Mouse (Mus musculus) cortical plate, adult 2 months (tissue): ENCODE results near the gene Entpd3. TPM values are rescaled to one million over a fixed set of nuclear protein-coding genes. Genes with fewer than 3 reads are reported as not detected.

Experiments
- H3K27ac ChIP-seq: fragments of 200-500 bp; 2 replicates; pipeline ENCODE4 v1.5.1; 2012; ENCODE audit warnings: low read length, control low read depth, inconsistent platforms; ENCODE audit not compliant: insufficient read depth
- H3K4me1 ChIP-seq: fragments of 200-500 bp; 2 replicates; pipeline ENCODE4 v1.6.1; 2011; ENCODE audit warnings: low read length; ENCODE audit not compliant: control insufficient read depth, insufficient read depth
- H3K4me3 ChIP-seq: fragments of 200-500 bp; 2 replicates; pipeline ENCODE4 v1.5.1; 2011; ENCODE audit warnings: mild to moderate bottlenecking, low read length, control low read depth; ENCODE audit not compliant: insufficient read depth
- CTCF ChIP-seq: fragments of 200-500 bp; IDR thresholded peaks from 2 replicates; pipeline ENCODE4 v1.5.1; 2011; ENCODE audit warnings: mild to moderate bottlenecking, control low read depth, low read length; ENCODE audit not compliant: insufficient read depth; ENCODE audit errors: extremely low read depth
- POLR2A ChIP-seq: fragments of 200-500 bp; IDR thresholded peaks from 2 replicates; pipeline ENCODE4 v1.6.1; 2011; ENCODE audit warnings: mild to moderate bottlenecking, low read length, control low read depth; ENCODE audit not compliant: insufficient read depth; ENCODE audit errors: extremely low read depth
- polyA plus RNA-seq: library from polyadenylated mRNA; depleted of rRNA; stranded (reverse); fragments of >200 nt; gene quantifications from 2 replicates; pipeline ENCODE4 v1.2.3, GENCODE M21; 2012

Gene Entpd3
- polyA plus RNA-seq, 1 experiment: 8.0 TPM

GRCm38 (mm10) chr9:120577133-120577651, 37.6 kb downstream of the Entpd3 start:
- H3K27ac ChIP-seq: peak overlapping the region; percentile 32
- peak overlapping the region; percentile 75 for H3K4me3 ChIP-seq
- peaks cover 4% of the 10 kb centered on the region; the same call in 1 of the 2 replicates for H3K4me1 ChIP-seq
- TF ChIP-seq POLR2A: peak; percentile 64
- no peak for TF ChIP-seq CTCF

DNA sequence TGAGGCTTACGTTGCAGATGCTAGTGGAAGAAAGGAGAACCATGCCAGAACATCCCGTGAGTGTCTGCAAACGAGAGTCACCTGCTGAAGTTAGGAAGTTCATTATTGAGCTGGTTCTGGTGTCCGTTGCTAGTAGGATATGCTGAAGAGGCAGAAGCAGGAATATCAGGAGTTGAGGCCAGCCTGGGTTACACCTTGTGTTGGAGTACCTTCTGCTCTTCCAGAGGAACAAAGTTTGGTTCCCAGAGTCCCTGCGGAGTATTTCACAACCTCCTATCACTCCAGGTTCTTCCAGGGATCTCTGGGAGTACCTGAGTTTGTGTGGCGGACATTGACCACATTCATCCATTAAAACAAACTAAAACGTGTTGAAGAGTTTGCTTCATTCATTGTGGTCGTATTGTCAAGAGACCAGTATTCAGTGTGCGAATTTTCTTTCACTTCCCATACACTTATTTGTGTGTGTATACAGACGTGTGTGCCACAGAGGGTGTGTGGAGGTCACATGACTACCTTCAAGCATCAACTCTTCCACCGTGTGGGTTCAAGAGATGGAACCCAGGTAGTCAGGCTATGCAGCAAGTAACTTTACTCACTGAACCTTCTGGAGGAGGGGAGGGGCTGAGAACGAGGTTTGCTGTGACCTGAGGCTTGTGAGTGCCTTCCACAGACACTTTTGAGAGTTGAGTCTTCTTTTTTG, 38.2 kb downstream of the Entpd3 start:
- Histone ChIP-seq H3K27ac (peak overlapping the region; percentile 32), H3K4me1 (peaks cover 3% of the 10 kb centered on the region; the same call in 1 of the 2 replicates), H3K4me3 (peak overlapping the region; percentile 75)
- TF ChIP-seq CTCF: no peak
- TF ChIP-seq POLR2A: no peak

DNA sequence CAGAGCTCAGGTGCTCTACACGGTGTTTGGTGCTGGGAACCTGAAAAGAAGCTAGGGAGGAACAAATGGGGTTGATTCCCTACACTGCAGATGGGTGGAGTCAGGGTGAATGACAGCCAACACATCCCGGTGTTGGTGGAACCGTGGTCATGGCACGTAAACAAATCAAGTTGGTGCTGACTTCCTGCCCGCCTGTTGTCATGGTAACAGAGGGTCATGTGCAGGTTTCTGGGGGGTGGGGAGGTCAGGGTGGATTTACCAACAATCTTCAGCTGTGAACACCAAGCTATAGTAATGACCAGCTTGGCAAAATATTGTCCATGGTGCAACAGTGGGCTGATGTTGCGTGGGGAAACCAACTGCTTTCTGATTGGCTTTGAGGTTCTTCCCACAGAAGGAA, 39.1 kb downstream of the Entpd3 start:
- H3K4me1 ChIP-seq: peaks cover 3% of the 10 kb centered on the region; the same call in 1 of the 2 replicates
- TF ChIP-seq CTCF: no peak
- TF ChIP-seq POLR2A: no peak

DNA sequence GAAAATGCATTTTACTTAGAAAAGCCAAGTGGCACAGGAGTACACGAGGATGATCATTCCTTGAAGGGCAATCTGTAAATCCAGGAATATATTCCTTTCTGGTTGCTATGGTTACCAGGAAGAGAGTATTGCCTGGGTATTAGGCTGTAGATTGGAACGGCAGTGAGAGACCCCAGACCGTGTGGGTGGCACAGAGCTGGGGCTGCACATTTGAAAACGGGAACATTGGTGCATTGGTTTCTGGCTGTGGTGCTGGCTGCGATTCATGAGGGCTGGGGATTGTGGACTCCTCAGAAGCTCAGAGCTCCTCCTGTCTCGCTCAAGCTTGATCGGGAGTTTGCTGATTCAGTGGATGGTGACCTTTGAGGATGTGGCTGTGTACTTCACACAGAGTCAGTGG, 40.2 kb downstream of the Entpd3 start:
- Histone ChIP-seq H3K4me3 (no peak overlapping the region), H3K27ac (no peak overlapping the region), H3K4me1 (peaks cover 3% of the 10 kb centered on the region; the same call in 1 of the 2 replicates)
- TF ChIP-seq POLR2A: no peak
- TF ChIP-seq CTCF: no peak

More for the DNA sequence above, 39.1 kb downstream of the Entpd3 start:
- Histone ChIP-seq H3K4me3 (no peak overlapping the region), H3K27ac (no peak overlapping the region)

- TF ChIP-seq POLR2A: no peak
- TF ChIP-seq CTCF: no peak
- Histone ChIP-seq H3K27ac (no peak overlapping the region), H3K4me1 (peaks cover 3% of the 10 kb centered on the region; the same call in 1 of the 2 replicates), H3K4me3 (no peak overlapping the region)
Measured at GRCm38 (mm10) chr9:120581941-120582618, 42.5 kb downstream of the Entpd3 start.

- TF ChIP-seq POLR2A (peak; percentile 47; the same call in 1 of the 2 replicates), CTCF (peak; percentile 79)
- Histone ChIP-seq H3K27ac (no peak overlapping the region), H3K4me3 (no peak overlapping the region)
Measured at GRCm38 (mm10) chr9:120582619-120583308, 43.1 kb downstream of the Entpd3 start.

DNA sequence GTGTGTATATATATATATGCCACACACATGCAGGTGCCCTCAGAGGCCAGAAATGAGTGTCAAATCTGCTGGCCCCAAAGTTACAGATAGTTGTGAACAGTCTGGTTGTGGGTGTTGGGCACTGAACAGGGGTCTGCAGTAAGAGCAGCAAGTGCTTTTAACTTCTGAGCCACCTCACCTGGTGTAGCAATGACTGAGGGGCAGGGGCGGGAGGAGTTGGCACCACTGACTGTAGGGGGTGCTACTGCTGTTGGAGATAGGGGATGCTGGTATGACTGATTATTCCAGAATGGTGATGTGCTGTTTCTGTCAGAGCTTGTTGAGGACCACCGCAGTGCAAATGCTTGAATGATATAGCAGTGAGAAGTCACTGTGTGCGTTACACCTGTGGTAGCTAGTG, 43.7 kb downstream of the Entpd3 start:
- Histone ChIP-seq H3K4me1 (no peaks in the 10 kb centered on the region), H3K4me3 (no peak overlapping the region), H3K27ac (no peak overlapping the region)
- TF ChIP-seq CTCF (no peak), POLR2A (no peak)

More at GRCm38 (mm10) chr9:120582619-120583308, 43.1 kb downstream of the Entpd3 start:
- peaks cover under 1% of the 10 kb centered on the region; the same call in 1 of the 2 replicates for H3K4me1 ChIP-seq

- no peak overlapping the region for H3K4me3 ChIP-seq
Measured at GRCm38 (mm10) chr9:120586546-120586945, 46.9 kb downstream of the Entpd3 start.

DNA sequence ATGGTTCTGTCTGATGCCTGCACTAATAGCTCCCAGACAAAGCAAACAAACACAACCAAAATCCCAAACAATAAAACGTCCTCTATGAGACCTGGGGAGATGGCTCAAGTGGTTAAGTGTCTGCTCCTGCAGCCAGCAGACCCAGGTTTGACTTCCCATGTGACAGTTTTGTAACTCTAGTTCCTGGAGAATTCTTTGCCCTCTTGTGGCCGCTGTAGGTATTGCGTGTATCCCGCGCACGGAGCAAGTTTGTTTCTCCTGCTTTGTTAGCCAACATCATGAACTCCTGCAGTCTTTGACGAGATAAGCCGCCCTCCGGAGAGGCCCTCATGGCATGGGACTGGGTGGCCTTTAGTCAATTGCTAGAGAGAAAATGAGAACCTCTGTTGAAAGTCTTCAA, 51.9 kb downstream of the Entpd3 start:
- no peak overlapping the region for H3K27ac ChIP-seq
- no peak overlapping the region for H3K4me3 ChIP-seq
- no peaks in the 10 kb centered on the region for H3K4me1 ChIP-seq
- TF ChIP-seq CTCF (peak; percentile 80), POLR2A (no peak)

More at GRCm38 (mm10) chr9:120586546-120586945, 46.9 kb downstream of the Entpd3 start:
- H3K4me1 ChIP-seq: no peaks in the 10 kb centered on the region
- no peak for TF ChIP-seq POLR2A
- peak; percentile 82 for TF ChIP-seq CTCF
- H3K27ac ChIP-seq: no peak overlapping the region
